Mouse (Mus musculus) liver, adult 2 months (tissue): Measurements from ENCODE around the gene 3110009E18Rik.

Source experiments
- CTCF ChIP-seq: fragments of 200-500 bp; IDR thresholded peaks from 2 replicates; pipeline ENCODE4 v1.5.1; 2011; ENCODE audit warnings: low read depth, low read length, control low read depth
- POLR2A ChIP-seq: fragments of 200-500 bp; IDR thresholded peaks from 2 replicates; pipeline ENCODE4 v1.6.1; 2011; ENCODE audit warnings: low read length, control low read depth; ENCODE audit not compliant: insufficient read depth; ENCODE audit errors: extremely low read depth

GRCm38 (mm10) chr1:120118854-120119253 lies 2.1 kb upstream of the 3110009E18Rik start:
- TF ChIP-seq CTCF (no peak), POLR2A (no peak)
